Mouse (Mus musculus) stomach, postnatal 0 days (tissue): ENCODE results near the gene Tanc1. TPM values are rescaled to one million over a fixed set of nuclear protein-coding genes. Genes with fewer than 3 reads are reported as not detected.

ENCODE experiments used
- ATAC-seq: fragments of 200-750 bp; cut with Nextera tagmentation; 2 replicates; pipeline ENCODE4 v1.8.0; 2017; ENCODE audit not compliant: low FRiP score, low TSS enrichment
- DNase-seq: peaks from one replicate; pipeline ENCODE4 v3.0.0-alpha.2; 2016; ENCODE audit warnings: low spot score
- H3K27ac ChIP-seq: fragments of 300-500 bp; sonication (generic); replicated peaks from 2 replicates; pipeline ENCODE4 v1.5.1; 2014; ENCODE audit warnings: mild to moderate bottlenecking, control low read depth
- H3K27me3 ChIP-seq: fragments of 300-500 bp; sonication (generic); 2 replicates; pipeline ENCODE4 v1.6.1; 2014; ENCODE audit warnings: low read length; ENCODE audit not compliant: control insufficient read depth, insufficient read depth
- H3K36me3 ChIP-seq: fragments of 300-500 bp; sonication (generic); 2 replicates; pipeline ENCODE4 v1.6.1; 2014; ENCODE audit warnings: low read length, mixed read lengths; ENCODE audit not compliant: control insufficient read depth, insufficient read depth
- H3K4me1 ChIP-seq: fragments of 300-500 bp; sonication (generic); replicated peaks from 2 replicates; pipeline ENCODE4 v1.6.1; 2014; ENCODE audit warnings: antibody characterized with exemption; ENCODE audit not compliant: control insufficient read depth, insufficient read depth
- H3K4me2 ChIP-seq: fragments of 300-500 bp; sonication (generic); replicated peaks from 2 replicates; pipeline ENCODE4 v1.6.1; 2014; ENCODE audit warnings: low read depth, mild to moderate bottlenecking, control low read depth, moderate library complexity
- H3K4me3 ChIP-seq: fragments of 300-500 bp; sonication (generic); 2 replicates; pipeline ENCODE4 v1.5.1; 2014; ENCODE audit warnings: low read depth, low read length, control low read depth
- H3K9ac ChIP-seq: fragments of 300-500 bp; sonication (generic); 2 replicates; pipeline ENCODE4 v1.6.1; 2014; ENCODE audit warnings: mild to moderate bottlenecking, low read length, control low read depth, mixed read lengths
- H3K9me3 ChIP-seq: fragments of 300-500 bp; sonication (generic); 2 replicates; pipeline ENCODE4 v1.6.1; 2016; ENCODE audit warnings: low read length; ENCODE audit not compliant: control insufficient read depth
- CTCF ChIP-seq: IDR thresholded peaks from 2 replicates; pipeline ENCODE4 v1.5.1; 2016; ENCODE audit warnings: antibody characterized with exemption, low read depth, mild to moderate bottlenecking, moderate library complexity
- EP300 ChIP-seq: optimal IDR thresholded peaks from 2 replicates; pipeline ENCODE3; 2016; ENCODE audit warnings: antibody characterized with exemption
- WGBS: fragments of 180-500 bp; shearing (Covaris S2); extraction: QIAGEN DNeasy Blood & Tissue Kit; methylation state at CpG from one replicate; pipeline ENCODE4 v1.1.7; 2014; 5-methylcytosine and 5-hydroxymethylcytosine counted together
- polyA plus RNA-seq: library from polyadenylated mRNA; unstranded; fragments of >200 nt; fragmentation: Nextera tagmentation; extraction: Ambion mirVana; gene quantifications from 2 replicates; pipeline ENCODE4 v1.2.1, GENCODE M21; 2015

Gene Tanc1
- polyA plus RNA-seq, 1 experiment from 2014 or later = 13.4 TPM

- H3K27ac ChIP-seq = no peak overlapping the region
- H3K9me3 ChIP-seq = no peaks in the 10 kb centered on the region
- TF ChIP-seq EP300 (no peak), CTCF (no peak)
- H3K4me3 ChIP-seq = no peak overlapping the region
- no peaks in the 10 kb centered on the region for H3K27me3 ChIP-seq
- no peaks in the 10 kb centered on the region for H3K36me3 ChIP-seq
- no peak overlapping the region for H3K4me2 ChIP-seq
- no peaks in the 10 kb centered on the region for H3K4me1 ChIP-seq
- H3K9ac ChIP-seq = no peak overlapping the region
- WGBS = 86% methylated on average over 5 of the region's 5 CpGs
- no peak for DNase-seq
- ATAC-seq = no peak
Measured at GRCm38 (mm10) chr2:59620601-59621000, 8.8 kb downstream of the Tanc1 start.

- H3K9me3 ChIP-seq = no peaks in the 10 kb centered on the region
- H3K27me3 ChIP-seq = no peaks in the 10 kb centered on the region
- no peak overlapping the region for H3K9ac ChIP-seq
- H3K36me3 ChIP-seq = no peaks in the 10 kb centered on the region
- no peak for DNase-seq
- no peak for ATAC-seq
- WGBS = 43% methylated on average over 6 of the region's 6 CpGs
- H3K4me2 ChIP-seq = no peak overlapping the region
- H3K4me1 ChIP-seq = peaks cover 3% of the 10 kb centered on the region
- TF ChIP-seq EP300 (no peak), CTCF (no peak)
- H3K4me3 ChIP-seq = no peak overlapping the region
- H3K27ac ChIP-seq = no peak overlapping the region
Measured at GRCm38 (mm10) chr2:59622514-59623139, 10.8 kb downstream of the Tanc1 start.

- Histone ChIP-seq H3K36me3 (no peaks in the 10 kb centered on the region), H3K9me3 (no peaks in the 10 kb centered on the region), H3K4me3 (no peak overlapping the region), H3K27me3 (no peaks in the 10 kb centered on the region), H3K4me1 (peaks cover 10% of the 10 kb centered on the region), H3K9ac (no peak overlapping the region), H3K27ac (no peak overlapping the region), H3K4me2 (no peak overlapping the region)
- DNase-seq (no peak), ATAC-seq (no peak)
- WGBS = 71% methylated on average over 5 of the region's 5 CpGs
- TF ChIP-seq CTCF = no peak
- TF ChIP-seq EP300 = no peak
Measured at GRCm38 (mm10) chr2:59623858-59624257, 12.0 kb downstream of the Tanc1 start.

- no peak overlapping the region for H3K9ac ChIP-seq
- H3K4me1 ChIP-seq = peaks cover 15% of the 10 kb centered on the region
- 71% methylated on average over 2 of the region's 2 CpGs for WGBS
- H3K36me3 ChIP-seq = no peaks in the 10 kb centered on the region
- no peak for TF ChIP-seq CTCF
- no peak for TF ChIP-seq EP300
- no peaks in the 10 kb centered on the region for H3K27me3 ChIP-seq
- H3K4me2 ChIP-seq = no peak overlapping the region
- no peak overlapping the region for H3K27ac ChIP-seq
- DNase-seq = no peak
- H3K9me3 ChIP-seq = no peaks in the 10 kb centered on the region
- ATAC-seq = no peak
- H3K4me3 ChIP-seq = no peak overlapping the region
Measured at GRCm38 (mm10) chr2:59625416-59625815, 13.6 kb downstream of the Tanc1 start.

- 41% methylated on average over 8 of the region's 8 CpGs for WGBS
- Histone ChIP-seq H3K4me2 (no peak overlapping the region), H3K27me3 (no peaks in the 10 kb centered on the region), H3K27ac (no peak overlapping the region), H3K36me3 (no peaks in the 10 kb centered on the region), H3K4me1 (peaks cover 15% of the 10 kb centered on the region), H3K9ac (no peak overlapping the region), H3K9me3 (no peaks in the 10 kb centered on the region), H3K4me3 (no peak overlapping the region)
- ATAC-seq (no peak), DNase-seq (no peak)
- TF ChIP-seq CTCF (no peak), EP300 (no peak)
Measured at GRCm38 (mm10) chr2:59625927-59626326, 14.1 kb downstream of the Tanc1 start.

DNA sequence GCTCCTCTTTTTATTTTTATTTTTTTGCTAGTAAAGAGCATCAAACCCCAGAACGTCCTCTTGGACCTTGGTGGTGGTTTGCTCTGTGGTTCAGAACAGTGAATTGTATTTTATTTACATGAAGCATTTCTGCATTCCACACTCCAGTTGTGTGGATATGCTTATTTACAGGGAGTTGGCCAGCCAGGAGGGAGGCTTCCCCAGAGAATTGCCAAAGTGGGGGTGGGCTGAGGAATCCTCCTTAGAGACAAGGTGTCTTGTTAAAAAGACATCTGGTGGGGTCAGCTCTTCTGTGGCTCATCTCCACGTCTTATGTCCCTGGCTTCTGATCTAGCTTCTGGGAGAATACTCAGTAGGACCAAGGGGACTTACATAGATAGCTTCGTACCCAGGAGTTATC is 14.6 kb downstream of the Tanc1 start:
- ATAC-seq (no peak), DNase-seq (no peak)
- 72% methylated on average over 3 of the region's 3 CpGs for WGBS
- no peaks in the 10 kb centered on the region for H3K9me3 ChIP-seq
- peaks cover 15% of the 10 kb centered on the region for H3K4me1 ChIP-seq
- TF ChIP-seq CTCF (no peak), EP300 (no peak)
- no peak overlapping the region for H3K27ac ChIP-seq
- H3K4me3 ChIP-seq = no peak overlapping the region
- H3K27me3 ChIP-seq = no peaks in the 10 kb centered on the region
- H3K36me3 ChIP-seq = no peaks in the 10 kb centered on the region
- no peak overlapping the region for H3K9ac ChIP-seq
- no peak overlapping the region for H3K4me2 ChIP-seq
